Mouse (Mus musculus) testis, postnatal 10 days (tissue): ENCODE measurements around the gene Tdp2.

Source experiments
- DNase-seq: peaks from one replicate; pipeline ENCODE4 v3.0.0; 2021; ENCODE audit warnings: low spot score

Gene Tdp2

GRCm38 (mm10) chr13:24831353-24832130, at the start of gene Tdp2, which contains the start of gene Acot13:
Gene Tdp2 (plus strand): TSS chr13:24831679.
Gene Acot13 (minus strand): TSS chr13:24831540.
- peak; percentile 96 for DNase-seq

- no peak for DNase-seq
These were observed 49.6 kb upstream of the Tdp2 start for GRCm38 (mm10) chr13:24781916-24782315.

GRCm38 (mm10) chr13:24786014-24786490, 45.4 kb upstream of the Tdp2 start:
- DNase-seq = no peak

- no peak for DNase-seq
These were observed 44.0 kb upstream of the Tdp2 start for GRCm38 (mm10) chr13:24787477-24787876.

- DNase-seq = no peak
These were observed 40.1 kb upstream of the Tdp2 start for GRCm38 (mm10) chr13:24791349-24791748.

- no peak for DNase-seq
These were observed 39.0 kb upstream of the Tdp2 start for GRCm38 (mm10) chr13:24792411-24793045.

- DNase-seq = no peak
These were observed 32.8 kb upstream of the Tdp2 start for GRCm38 (mm10) chr13:24798686-24799085.

- DNase-seq = no peak
These were observed 32.1 kb upstream of the Tdp2 start for GRCm38 (mm10) chr13:24799378-24799777.

GRCm38 (mm10) chr13:24799925-24800673, 31.4 kb upstream of the Tdp2 start:
- DNase-seq = peak; percentile 54

- DNase-seq = peak; percentile 97
These were observed 30.7 kb upstream of the Tdp2 start for GRCm38 (mm10) chr13:24800674-24801307.

- peak; percentile 79 for DNase-seq
These were observed 30.1 kb upstream of the Tdp2 start, which contains the start of gene BC005537 for GRCm38 (mm10) chr13:24801308-24801921. Gene BC005537 (plus strand): TSS chr13:24801657.

GRCm38 (mm10) chr13:24802131-24802691, 29.3 kb upstream of the Tdp2 start:
- peak; percentile 59 for DNase-seq

- DNase-seq = no peak
These were observed 28.3 kb upstream of the Tdp2 start for GRCm38 (mm10) chr13:24803196-24803595.

- peak; percentile 60 for DNase-seq
These were observed 25.4 kb upstream of the Tdp2 start for GRCm38 (mm10) chr13:24806079-24806478.

- DNase-seq = no peak
These were observed 19.0 kb upstream of the Tdp2 start for GRCm38 (mm10) chr13:24812521-24812920.

- no peak for DNase-seq
These were observed 16.9 kb upstream of the Tdp2 start for GRCm38 (mm10) chr13:24814616-24815015.

GRCm38 (mm10) chr13:24816125-24817092, 15.1 kb upstream of the Tdp2 start:
- DNase-seq = no peak

GRCm38 (mm10) chr13:24819931-24820330, 11.5 kb upstream of the Tdp2 start:
- no peak for DNase-seq

GRCm38 (mm10) chr13:24822663-24823343, 8.7 kb upstream of the Tdp2 start:
- no peak for DNase-seq
